Mouse (Mus musculus): ENCODE results near the gene Tbc1d15.
"Not testable (repeated sequence)": the region's sequence is repeated elsewhere in the genome, so short reads cannot be mapped to it uniquely, and the experiment has no call there.

- not testable (repeated sequence) for TF ChIP-seq EP300 (IDR thresholded peaks at IDR 0.05; ENCODE audit: low read depth in 1 of 2, low read length in 2 of 2); MAX (IDR thresholded peaks at IDR 0.05; ENCODE audit: low read length); USF1 (IDR thresholded peaks at IDR 0.05; ENCODE audit: low read depth, low read length); SIN3A (IDR thresholded peaks at IDR 0.05; ENCODE audit: low read length); GABPA (IDR thresholded peaks at IDR 0.05; ENCODE audit: low read depth, low read length); TAL1 (IDR thresholded peaks at IDR 0.05; ENCODE audit: low read length); POLR2A (IDR thresholded peaks at IDR 0.05; ENCODE audit: control insufficient read depth in 1 of 2, insufficient read depth in 1 of 2, low read depth in 1 of 2, low read length in 2 of 2, poor library complexity in 1 of 2)
- peak; percentile 27 to 64 (median 39) for TF ChIP-seq CTCF (IDR thresholded peaks at IDR 0.05 in 2 of 3, conservative IDR thresholded peaks at IDR 0.05 in 1 of 3; ENCODE audit: control insufficient read depth in 1 of 3, insufficient read depth in 1 of 3, low read depth in 2 of 3, low read length in 3 of 3, poor library complexity in 1 of 3, severe bottlenecking in 1 of 3)
These were observed 73.2 kb downstream of the Tbc1d15 start for GRCm38 (mm10) chr10:115178019-115178418.

Data from MEL (cell line).